Mouse (Mus musculus): ENCODE measurements at regions not wholly inside any gene's neighbourhood (a gene's known extent, or its start where the extent isn't known, plus 50 kb on each side); places are given as distances from the start of the nearest gene placed in this dataset.

GRCm38 (mm10) chr2:9646963-9647362 lies 234.1 kb upstream of the 4930412O13Rik start:
- no peaks in the 10 kb centered on the region for H3K79me2 ChIP-seq (ENCODE audit: control insufficient read depth, insufficient read depth)
- TF ChIP-seq MAX (IDR thresholded peaks at IDR 0.05): no peak
- TF ChIP-seq FOSL1 (IDR thresholded peaks at IDR 0.05; ENCODE audit: insufficient read depth, low read length, poor library complexity, severe bottlenecking): no peak
- TF ChIP-seq CEBPB (IDR thresholded peaks at IDR 0.05; ENCODE audit: low read depth): no peak
- no peak for TF ChIP-seq MYOD1 (IDR thresholded peaks at IDR 0.05; ENCODE audit: control insufficient read depth, insufficient read length, low read depth)
- no peak for TF ChIP-seq CTCF (IDR thresholded peaks at IDR 0.05; ENCODE audit: control insufficient read depth, insufficient read depth, insufficient read length)
- TF ChIP-seq MYOG (IDR thresholded peaks at IDR 0.05; ENCODE audit: control insufficient read depth, extremely low read depth, insufficient read length): no peak
- TF ChIP-seq USF1 (IDR thresholded peaks at IDR 0.05; ENCODE audit: low read depth): no peak
- H3K27me3 ChIP-seq (ENCODE audit: control insufficient read depth, insufficient read depth, insufficient read length): no peaks in the 10 kb centered on the region
- H3K4me3 ChIP-seq (ENCODE audit: insufficient read depth, poor library complexity, severe bottlenecking): no peak overlapping the region
- no peak overlapping the region for H3ac ChIP-seq (ENCODE audit: control insufficient read depth, insufficient read length, low read depth)
- H3K79me3 ChIP-seq (ENCODE audit: low read depth): no peaks in the 10 kb centered on the region
- no peaks in the 10 kb centered on the region for H3K36me3 ChIP-seq (ENCODE audit: control insufficient read depth, insufficient read depth)

GRCm38 (mm10) chr2:9650082-9650481 lies 231.0 kb upstream of the 4930412O13Rik start:
- no peak overlapping the region for H3ac ChIP-seq (ENCODE audit: control insufficient read depth, insufficient read length, low read depth)
- no peaks in the 10 kb centered on the region for H3K79me3 ChIP-seq (ENCODE audit: low read depth)
- no peaks in the 10 kb centered on the region for H3K79me2 ChIP-seq (ENCODE audit: control insufficient read depth, insufficient read depth)
- H3K36me3 ChIP-seq (ENCODE audit: control insufficient read depth, insufficient read depth): no peaks in the 10 kb centered on the region
- no peaks in the 10 kb centered on the region for H3K27me3 ChIP-seq (ENCODE audit: control insufficient read depth, insufficient read depth, insufficient read length)
- TF ChIP-seq MYOG (IDR thresholded peaks at IDR 0.05; ENCODE audit: control insufficient read depth, extremely low read depth, insufficient read length) (no peak), FOSL1 (IDR thresholded peaks at IDR 0.05; ENCODE audit: insufficient read depth, low read length, poor library complexity, severe bottlenecking) (no peak), USF1 (IDR thresholded peaks at IDR 0.05; ENCODE audit: low read depth) (no peak), CTCF (IDR thresholded peaks at IDR 0.05; ENCODE audit: control insufficient read depth, insufficient read depth, insufficient read length) (no peak), CEBPB (IDR thresholded peaks at IDR 0.05; ENCODE audit: low read depth) (no peak), MAX (IDR thresholded peaks at IDR 0.05) (no peak), MYOD1 (IDR thresholded peaks at IDR 0.05; ENCODE audit: control insufficient read depth, insufficient read length, low read depth) (no peak)
- no peak overlapping the region for H3K4me3 ChIP-seq (ENCODE audit: insufficient read depth, poor library complexity, severe bottlenecking)

DNA sequence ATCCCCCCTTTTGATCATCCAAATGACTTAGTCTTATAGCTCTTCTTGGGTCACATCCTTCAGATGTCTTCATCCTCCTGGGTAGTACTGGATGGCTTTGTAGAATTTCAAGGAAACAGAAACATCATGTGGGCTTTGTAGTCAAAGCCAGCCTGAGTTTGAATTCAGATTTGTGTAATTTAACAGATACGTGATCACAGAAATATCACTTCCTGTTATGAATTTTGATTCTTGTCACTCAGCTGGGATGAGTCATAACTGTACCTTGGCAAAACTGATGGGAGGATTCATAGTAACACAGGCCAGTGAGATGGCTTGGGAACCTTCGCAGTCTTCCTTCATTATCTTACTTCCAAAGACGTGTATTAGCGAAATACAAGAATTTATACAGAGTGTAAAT lies 222.2 kb upstream of the 4930412O13Rik start:
- Histone ChIP-seq H3K79me2 (ENCODE audit: control insufficient read depth, insufficient read depth) (no peaks in the 10 kb centered on the region), H3K36me3 (ENCODE audit: control insufficient read depth, insufficient read depth) (no peaks in the 10 kb centered on the region), H3K79me3 (ENCODE audit: low read depth) (no peaks in the 10 kb centered on the region), H3K4me3 (ENCODE audit: insufficient read depth, poor library complexity, severe bottlenecking) (no peak overlapping the region), H3K27me3 (ENCODE audit: control insufficient read depth, insufficient read depth, insufficient read length) (no peaks in the 10 kb centered on the region), H3ac (ENCODE audit: control insufficient read depth, insufficient read length, low read depth) (no peak overlapping the region)
- TF ChIP-seq MYOD1 (IDR thresholded peaks at IDR 0.05; ENCODE audit: control insufficient read depth, insufficient read length, low read depth) (no peak), USF1 (IDR thresholded peaks at IDR 0.05; ENCODE audit: low read depth) (no peak), CEBPB (IDR thresholded peaks at IDR 0.05; ENCODE audit: low read depth) (no peak), CTCF (IDR thresholded peaks at IDR 0.05; ENCODE audit: control insufficient read depth, insufficient read depth, insufficient read length) (no peak), FOSL1 (IDR thresholded peaks at IDR 0.05; ENCODE audit: insufficient read depth, low read length, poor library complexity, severe bottlenecking) (no peak), MAX (IDR thresholded peaks at IDR 0.05) (no peak), MYOG (IDR thresholded peaks at IDR 0.05; ENCODE audit: control insufficient read depth, extremely low read depth, insufficient read length) (no peak)

- Histone ChIP-seq H3ac (ENCODE audit: control insufficient read depth, insufficient read length, low read depth) (no peak overlapping the region), H3K36me3 (ENCODE audit: control insufficient read depth, insufficient read depth) (no peaks in the 10 kb centered on the region), H3K79me3 (ENCODE audit: low read depth) (no peaks in the 10 kb centered on the region), H3K79me2 (ENCODE audit: control insufficient read depth, insufficient read depth) (no peaks in the 10 kb centered on the region), H3K4me3 (ENCODE audit: insufficient read depth, poor library complexity, severe bottlenecking) (no peak overlapping the region), H3K27me3 (ENCODE audit: control insufficient read depth, insufficient read depth, insufficient read length) (no peaks in the 10 kb centered on the region)
- TF ChIP-seq CEBPB (IDR thresholded peaks at IDR 0.05; ENCODE audit: low read depth) (no peak), CTCF (IDR thresholded peaks at IDR 0.05; ENCODE audit: control insufficient read depth, insufficient read depth, insufficient read length) (no peak), MYOG (IDR thresholded peaks at IDR 0.05; ENCODE audit: control insufficient read depth, extremely low read depth, insufficient read length) (no peak), MYOD1 (IDR thresholded peaks at IDR 0.05; ENCODE audit: control insufficient read depth, insufficient read length, low read depth) (no peak), FOSL1 (IDR thresholded peaks at IDR 0.05; ENCODE audit: insufficient read depth, low read length, poor library complexity, severe bottlenecking) (no peak), MAX (IDR thresholded peaks at IDR 0.05) (no peak), USF1 (IDR thresholded peaks at IDR 0.05; ENCODE audit: low read depth) (no peak)
Measured at GRCm38 (mm10) chr2:9669621-9670020, 211.4 kb upstream of the 4930412O13Rik start.

- no peak overlapping the region for H3ac ChIP-seq (ENCODE audit: control insufficient read depth, insufficient read length, low read depth)
- H3K79me2 ChIP-seq (ENCODE audit: control insufficient read depth, insufficient read depth): no peaks in the 10 kb centered on the region
- no peak for TF ChIP-seq MAX (IDR thresholded peaks at IDR 0.05)
- TF ChIP-seq MYOD1 (IDR thresholded peaks at IDR 0.05; ENCODE audit: control insufficient read depth, insufficient read length, low read depth): no peak
- no peak for TF ChIP-seq CTCF (IDR thresholded peaks at IDR 0.05; ENCODE audit: control insufficient read depth, insufficient read depth, insufficient read length)
- TF ChIP-seq MYOG (IDR thresholded peaks at IDR 0.05; ENCODE audit: control insufficient read depth, extremely low read depth, insufficient read length): no peak
- no peak for TF ChIP-seq CEBPB (IDR thresholded peaks at IDR 0.05; ENCODE audit: low read depth)
- no peak for TF ChIP-seq USF1 (IDR thresholded peaks at IDR 0.05; ENCODE audit: low read depth)
- TF ChIP-seq FOSL1 (IDR thresholded peaks at IDR 0.05; ENCODE audit: insufficient read depth, low read length, poor library complexity, severe bottlenecking): no peak
- H3K79me3 ChIP-seq (ENCODE audit: low read depth): no peaks in the 10 kb centered on the region
- no peaks in the 10 kb centered on the region for H3K27me3 ChIP-seq (ENCODE audit: control insufficient read depth, insufficient read depth, insufficient read length)
- no peak overlapping the region for H3K4me3 ChIP-seq (ENCODE audit: insufficient read depth, poor library complexity, severe bottlenecking)
- no peaks in the 10 kb centered on the region for H3K36me3 ChIP-seq (ENCODE audit: control insufficient read depth, insufficient read depth)
Measured at GRCm38 (mm10) chr2:9681691-9682152, 199.3 kb upstream of the 4930412O13Rik start.

Data from C2C12 (cell line).